Comparison of ENCODE assay signal across 12 mouse cellular contexts in genomic region chr6:111911997-111912396, GRCm38 (mm10).
A peak's percentile ranks its signal among the peaks of the same experiment; 100 is the strongest.
DNase-seq lines count a peak whose midpoint lies in the region; ATAC-seq and TF ChIP-seq lines count a peak whose summit lies in the region.
"Had no signal": no experiment of that assay in that cellular context is flagged by ENCODE, and none has a peak within 500 bp of the region (broad histone marks: within the 10 kb centered on the region; RNA-seq: fewer than 3 reads in every experiment).

No protein-coding gene starts in this region.

- ATAC-seq in forebrain, postnatal 0 days: no peak
- ATAC-seq in forebrain, embryonic 12.5 days (ENCODE audit: low FRiP score): no peak
- ATAC-seq in liver, embryonic 12.5 days: no peak
- ATAC-seq: liver, postnatal 0 days had no signal

- H3K4me1 ChIP-seq in forebrain, postnatal 0 days (ENCODE audit: insufficient read depth): no peaks in the 10 kb centered on the region
- H3K4me1 ChIP-seq in forebrain, embryonic 12.5 days: peaks cover 9% of the 10 kb centered on the region
- H3K4me1 ChIP-seq in liver, embryonic 12.5 days: no peaks in the 10 kb centered on the region
- H3K4me1 ChIP-seq in thymus, adult 2 months (replicated peaks; ENCODE audit: control insufficient read depth, insufficient read depth, low read length): no peaks in the 10 kb centered on the region
- H3K4me1 ChIP-seq: heart, embryonic 13.5 days had no signal

- WGBS in forebrain, postnatal 0 days: 63% methylated on average over 2 of the region's 2 CpGs
- WGBS in forebrain, embryonic 12.5 days: 64% methylated on average over 2 of the region's 2 CpGs
- 37% methylated on average over 2 of the region's 2 CpGs for WGBS in liver, embryonic 12.5 days (ENCODE audit: insufficient replicate concordance)
- 65% methylated on average over 2 of the region's 2 CpGs for WGBS in thymus, adult 2 months

- TF ChIP-seq POLR2A in thymus, adult 2 months (IDR thresholded peaks at IDR 0.05; ENCODE audit: control insufficient read depth, extremely low read depth, insufficient read depth, low read length, poor library complexity): no peak

- no peaks in the 10 kb centered on the region for H3K27me3 ChIP-seq in forebrain, postnatal 0 days (ENCODE audit: insufficient read depth, low read length)
- H3K27me3 ChIP-seq in forebrain, embryonic 12.5 days: no peaks in the 10 kb centered on the region
- H3K27me3 ChIP-seq in liver, embryonic 12.5 days (replicated peaks): no peaks in the 10 kb centered on the region
- no peaks in the 10 kb centered on the region for H3K27me3 ChIP-seq in thymus, adult 2 months (ENCODE audit: control insufficient read depth, insufficient read depth, low read length)
- H3K27me3 ChIP-seq: heart, embryonic 13.5 days had no signal

- no peak overlapping the region for H3K27ac ChIP-seq in forebrain, postnatal 0 days (ENCODE audit: low read depth, low read length)
- no peak overlapping the region for H3K27ac ChIP-seq in forebrain, embryonic 12.5 days
- H3K27ac ChIP-seq in liver, embryonic 12.5 days: no peak overlapping the region
- H3K27ac ChIP-seq in thymus, adult 2 months (ENCODE audit: control insufficient read depth, insufficient read depth, low read length): no peak overlapping the region
- H3K27ac ChIP-seq: heart, embryonic 13.5 days had no signal

- H3K4me3 ChIP-seq in forebrain, postnatal 0 days (ENCODE audit: low read depth, low read length): no peak overlapping the region
- H3K4me3 ChIP-seq in forebrain, embryonic 12.5 days (replicated peaks): no peak overlapping the region
- no peak overlapping the region for H3K4me3 ChIP-seq in liver, embryonic 12.5 days
- no peak overlapping the region for H3K4me3 ChIP-seq in thymus, adult 2 months (ENCODE audit: control insufficient read depth, insufficient read depth, low read length)
- H3K4me3 ChIP-seq: erythroblast, embryonic 14.5 days; heart, embryonic 13.5 days had no signal

- no peak overlapping the region for H3K4me2 ChIP-seq in forebrain, postnatal 0 days (ENCODE audit: low read depth)
- H3K4me2 ChIP-seq in forebrain, embryonic 12.5 days: no peak overlapping the region
- H3K4me2 ChIP-seq in liver, embryonic 12.5 days: no peak overlapping the region
- H3K4me2 ChIP-seq: heart, embryonic 13.5 days had no signal

- H3K9ac ChIP-seq in forebrain, postnatal 0 days: no peak overlapping the region
- H3K9ac ChIP-seq in forebrain, embryonic 12.5 days: no peak overlapping the region
- no peak overlapping the region for H3K9ac ChIP-seq in liver, embryonic 12.5 days
- H3K9ac ChIP-seq: heart, embryonic 13.5 days; liver, postnatal 0 days had no signal

- TF ChIP-seq CTCF in forebrain, postnatal 0 days (IDR thresholded peaks at IDR 0.05; ENCODE audit: low read depth): peak; percentile 60
- TF ChIP-seq CTCF in thymus, adult 2 months (IDR thresholded peaks at IDR 0.05; ENCODE audit: borderline replicate concordance, control insufficient read depth, extremely low read depth, insufficient read depth, low read length, poor library complexity): no peak

- H3K9me3 ChIP-seq in forebrain, postnatal 0 days (ENCODE audit: low read length): no peaks in the 10 kb centered on the region
- H3K9me3 ChIP-seq in forebrain, embryonic 12.5 days: no peaks in the 10 kb centered on the region
- no peaks in the 10 kb centered on the region for H3K9me3 ChIP-seq in liver, embryonic 12.5 days (replicated peaks)
- H3K9me3 ChIP-seq: heart, embryonic 13.5 days had no signal

- peak; percentile 59 for DNase-seq in forebrain, postnatal 0 days
- peak; percentile 5 for DNase-seq in left cerebral cortex, adult 11 months (ENCODE audit: low spot score)
- DNase-seq in left cerebral cortex, adult 8-10 months (ENCODE audit: low spot score in 2 of 2): no peak
- DNase-seq in ES-CJ7 (ENCODE audit: low read depth, low spot score): peak; percentile 18
- peak; percentile 12 for DNase-seq in brain, embryonic 18.5 days (ENCODE audit: low read depth, low spot score)
- DNase-seq in thymus, adult 2 months: no peak
- DNase-seq: kidney, postnatal 25 days; liver, postnatal 0 days had no signal

- no peaks in the 10 kb centered on the region for H3K36me3 ChIP-seq in forebrain, postnatal 0 days (ENCODE audit: insufficient read depth)
- no peaks in the 10 kb centered on the region for H3K36me3 ChIP-seq in forebrain, embryonic 12.5 days (replicated peaks)
- no peaks in the 10 kb centered on the region for H3K36me3 ChIP-seq in liver, embryonic 12.5 days
- no peaks in the 10 kb centered on the region for H3K36me3 ChIP-seq in thymus, adult 2 months (ENCODE audit: control insufficient read depth, insufficient read depth, low read length)
- H3K36me3 ChIP-seq: heart, embryonic 13.5 days had no signal

Comparison
In these comparisons a context has a peak if more than half of its experiments do, and no peak if none do; other contexts are left out.
1. DNase-seq: peak in forebrain, postnatal 0 days (single experiment), left cerebral cortex, adult 11 months (single experiment), ES-CJ7 (single experiment) and brain, embryonic 18.5 days (single experiment); none in left cerebral cortex, adult 8-10 months (0 of 2) and thymus, adult 2 months (single experiment).